Mouse (Mus musculus) lung, adult 2 months (tissue): ENCODE data around the gene Rab13.

Source experiments
- CTCF ChIP-seq: fragments of 200-500 bp; IDR thresholded peaks from 2 replicates; pipeline ENCODE4 v1.5.1; 2011; ENCODE audit warnings: mild to moderate bottlenecking, low read length, control low read depth; ENCODE audit not compliant: insufficient read depth
- POLR2A ChIP-seq: fragments of 200-500 bp; IDR thresholded peaks from 2 replicates; pipeline ENCODE4 v1.6.1; 2011; ENCODE audit warnings: low read depth, mild to moderate bottlenecking, control low read depth, low read length, borderline replicate concordance; ENCODE audit errors: extremely low read depth

DNA sequence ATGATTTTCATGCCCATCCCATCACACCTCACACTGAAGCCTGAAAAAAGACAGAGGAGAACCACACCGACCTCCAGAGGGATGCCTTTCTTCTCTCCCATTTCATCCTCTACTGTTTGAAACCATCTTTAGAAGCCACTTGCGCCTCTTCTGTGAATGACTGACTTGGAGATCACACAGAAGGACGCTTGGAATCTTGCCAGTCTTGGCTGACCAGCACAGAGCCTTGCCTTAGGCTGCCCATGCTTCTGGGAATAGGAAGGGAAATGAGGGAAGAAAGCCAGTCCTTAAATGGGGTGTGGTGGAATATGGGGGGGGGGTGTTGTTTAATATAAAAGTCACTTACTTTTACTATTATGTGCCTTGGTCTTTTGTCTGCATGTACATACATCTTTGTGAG, 29.9 kb upstream of the Rab13 start:
- TF ChIP-seq CTCF (no peak), POLR2A (no peak)
